Mouse (Mus musculus): ENCODE measurements around the gene Rftn1.

The Rftn1 gene

DNA sequence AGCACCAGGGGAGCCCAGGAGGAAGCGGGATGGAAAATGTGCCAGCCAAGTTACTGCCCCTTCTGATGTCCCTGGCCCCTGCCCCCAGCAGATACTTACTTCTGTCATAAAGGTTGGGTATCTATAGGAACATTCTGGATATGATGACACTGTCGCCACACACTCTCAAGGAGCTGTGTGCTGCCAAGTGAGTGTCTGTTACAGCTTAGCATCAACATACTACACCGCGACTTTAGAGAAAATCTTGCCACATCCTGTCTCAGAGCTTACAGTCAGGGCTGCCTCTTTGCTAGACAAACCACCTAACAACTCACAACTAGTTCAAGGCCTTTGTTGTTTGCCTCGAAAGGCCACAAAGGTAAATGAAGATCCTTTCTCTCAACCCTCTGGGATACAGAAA lies 96.4 kb downstream of the Rftn1 start:
- no peak for DNase-seq (ENCODE audit: low spot score in 2 of 2)

DNA sequence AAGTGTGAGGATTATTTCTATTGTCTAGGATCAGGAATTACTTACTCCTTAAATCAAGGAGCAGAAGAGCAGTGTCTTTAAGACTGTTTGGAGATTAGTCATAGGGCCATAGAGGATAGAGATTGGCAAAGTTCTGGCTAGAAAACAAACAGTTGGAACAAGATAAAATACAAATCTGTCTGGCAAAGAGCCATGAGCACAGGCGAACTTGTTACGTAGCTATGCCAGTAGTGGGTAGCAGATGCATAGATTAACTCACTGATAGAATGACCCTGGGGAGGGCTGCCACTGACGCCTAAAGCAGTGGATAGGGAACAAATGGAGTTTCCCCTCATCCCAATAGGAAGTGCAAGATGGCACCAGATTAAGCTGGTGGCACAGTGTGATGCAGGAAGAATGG lies 97.1 kb downstream of the Rftn1 start:
- no peak for DNase-seq (ENCODE audit: low spot score in 2 of 2)

DNA sequence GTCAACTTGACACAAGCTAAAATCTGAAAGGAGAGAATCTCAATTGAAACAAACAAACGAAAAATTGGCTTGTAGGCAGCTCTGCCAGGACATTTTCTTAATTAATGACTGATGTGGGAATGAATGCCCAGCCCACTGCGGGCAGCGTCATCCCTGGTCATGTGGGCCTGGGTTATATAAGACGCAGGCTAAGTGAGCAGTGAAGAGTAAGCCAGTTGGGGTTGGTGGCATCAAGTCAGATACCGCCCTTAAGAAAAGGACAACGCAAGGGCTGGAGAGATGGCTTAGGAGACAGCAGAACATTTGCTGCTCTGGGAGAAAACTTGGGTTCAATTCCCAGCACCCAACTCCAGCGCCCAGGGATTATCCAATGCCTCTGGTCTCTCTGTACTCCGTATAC lies 97.6 kb downstream of the Rftn1 start:
- no peak for DNase-seq (ENCODE audit: low spot score in 2 of 2)

DNA sequence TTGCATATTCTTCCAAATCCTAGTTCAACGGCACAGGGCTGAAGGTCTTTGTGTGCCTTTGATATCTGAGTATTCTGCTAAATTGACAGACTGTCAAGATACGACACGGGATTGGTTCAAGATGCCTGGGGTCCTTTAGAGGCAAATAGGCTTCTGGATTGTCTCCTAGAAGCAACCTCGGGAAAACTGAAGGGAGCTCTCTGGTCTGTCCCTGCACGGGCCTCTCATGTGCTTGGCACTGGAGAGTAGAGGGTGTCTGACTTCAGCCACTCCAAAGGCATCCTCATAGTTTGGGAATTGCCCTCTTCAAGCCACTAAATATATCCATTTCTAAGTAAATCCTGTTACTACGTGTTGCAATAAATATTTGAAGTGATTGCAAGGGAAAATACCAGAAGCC lies 98.6 kb downstream of the Rftn1 start:
- no peak for DNase-seq (ENCODE audit: low spot score in 2 of 2)

- no peak for DNase-seq (ENCODE audit: low spot score in 2 of 2)
Measured at GRCm38 (mm10) chr17:50089725-50090124, 100.7 kb downstream of the Rftn1 start.

DNA sequence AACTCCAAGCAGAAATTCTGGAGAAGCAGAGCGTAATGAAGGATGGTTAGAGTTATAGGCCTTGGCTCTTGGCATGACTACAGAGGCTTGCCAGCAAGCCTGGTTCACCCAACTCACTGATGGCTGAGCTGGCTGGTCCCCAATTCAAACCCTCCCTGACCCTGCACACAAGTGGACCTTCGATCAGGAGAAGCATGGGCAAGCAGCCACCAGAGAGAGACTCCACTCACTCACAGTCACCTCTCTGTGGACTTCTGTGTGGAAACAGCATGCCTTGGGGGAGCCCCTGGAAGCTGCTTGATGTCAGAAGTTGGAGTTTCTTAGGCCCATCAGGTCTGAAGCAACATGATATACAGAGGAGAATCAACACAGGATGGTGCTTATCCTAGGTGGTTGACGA lies 102.4 kb downstream of the Rftn1 start:
- DNase-seq (ENCODE audit: low spot score in 2 of 2): no peak

DNA sequence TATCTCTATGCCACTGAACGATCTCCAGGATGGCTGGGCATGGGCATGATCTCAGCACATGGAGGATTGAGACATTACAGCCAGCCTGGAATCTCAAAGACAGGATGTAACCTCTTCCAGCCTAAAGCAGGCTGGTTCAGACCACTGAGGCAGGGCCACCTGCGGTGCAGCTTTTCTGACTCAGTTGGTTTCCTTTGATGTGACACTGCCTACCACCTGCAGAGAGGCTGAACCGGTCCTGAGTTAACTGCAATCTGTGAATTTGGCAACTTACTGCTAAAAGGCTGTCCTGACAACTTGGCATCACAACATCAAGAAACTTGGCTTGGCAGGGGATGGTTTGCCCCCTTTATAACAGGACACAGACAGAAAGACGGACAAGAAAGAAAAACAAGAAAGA lies 103.6 kb downstream of the Rftn1 start:
- DNase-seq (ENCODE audit: low spot score in 2 of 2): no peak

DNA sequence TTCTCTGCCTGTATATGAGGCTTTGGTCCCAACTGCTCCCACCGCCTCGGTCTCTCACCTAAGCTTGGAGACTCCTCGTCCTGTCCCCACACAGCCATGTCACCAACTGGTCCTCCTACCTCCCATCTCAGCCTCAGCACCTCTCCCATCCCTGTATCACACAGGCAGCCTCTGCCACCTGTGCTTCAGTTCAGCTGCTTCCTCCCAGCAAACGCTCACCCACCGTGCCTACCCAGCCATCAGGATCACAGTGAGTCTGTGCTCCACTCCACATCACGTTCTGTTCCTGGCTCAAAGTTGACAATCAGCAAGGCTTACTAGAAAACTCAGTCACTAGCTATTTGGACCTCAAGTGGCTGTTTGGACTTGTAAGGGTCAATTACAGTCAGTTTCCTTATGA lies 105.8 kb downstream of the Rftn1 start:
- no peak for DNase-seq (ENCODE audit: low spot score in 2 of 2)

- DNase-seq (ENCODE audit: low spot score in 2 of 2): no peak
Measured at GRCm38 (mm10) chr17:50083937-50084336, 106.5 kb downstream of the Rftn1 start.

DNA sequence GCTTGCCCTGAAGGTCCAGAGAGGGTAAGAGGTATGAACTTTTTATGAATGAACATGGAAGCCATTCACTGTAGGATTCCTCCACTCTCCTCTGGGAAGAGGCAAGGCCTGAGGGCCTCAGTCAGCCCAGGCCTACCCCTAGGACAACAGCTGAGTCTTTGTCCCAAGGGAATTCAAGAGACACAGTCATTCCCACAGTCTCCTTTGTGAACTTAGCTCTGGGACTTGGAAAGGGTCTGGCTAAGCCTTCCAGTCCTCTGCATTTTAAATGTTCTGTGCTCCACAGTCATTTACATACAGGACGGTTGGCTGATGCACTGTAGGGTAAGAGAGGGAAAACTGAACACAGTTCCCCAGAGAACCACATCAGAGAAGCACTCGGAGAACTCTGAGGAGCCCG lies 107.5 kb downstream of the Rftn1 start:
- no peak for DNase-seq (ENCODE audit: low spot score in 2 of 2)

DNA sequence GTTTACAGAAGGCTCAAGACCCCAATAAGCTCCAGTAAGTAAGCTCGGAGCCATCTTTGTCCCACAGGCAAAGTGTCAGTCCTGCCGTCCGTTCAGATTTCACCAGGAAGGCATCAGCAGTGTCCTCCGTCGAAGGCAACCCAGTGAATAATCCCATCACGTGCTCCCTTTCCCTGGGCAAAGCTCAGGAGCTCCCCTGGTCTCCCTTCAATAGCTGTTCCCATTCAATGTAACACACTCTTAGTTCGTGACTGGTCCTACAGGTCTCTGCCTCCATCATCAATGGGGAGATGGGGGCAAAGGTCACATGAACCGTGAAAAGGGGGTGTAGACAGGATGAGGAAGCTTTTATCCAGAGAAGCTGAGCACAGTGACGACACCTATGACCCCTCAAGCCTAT lies 108.8 kb downstream of the Rftn1 start:
- DNase-seq (ENCODE audit: low spot score in 2 of 2): no peak

DNA sequence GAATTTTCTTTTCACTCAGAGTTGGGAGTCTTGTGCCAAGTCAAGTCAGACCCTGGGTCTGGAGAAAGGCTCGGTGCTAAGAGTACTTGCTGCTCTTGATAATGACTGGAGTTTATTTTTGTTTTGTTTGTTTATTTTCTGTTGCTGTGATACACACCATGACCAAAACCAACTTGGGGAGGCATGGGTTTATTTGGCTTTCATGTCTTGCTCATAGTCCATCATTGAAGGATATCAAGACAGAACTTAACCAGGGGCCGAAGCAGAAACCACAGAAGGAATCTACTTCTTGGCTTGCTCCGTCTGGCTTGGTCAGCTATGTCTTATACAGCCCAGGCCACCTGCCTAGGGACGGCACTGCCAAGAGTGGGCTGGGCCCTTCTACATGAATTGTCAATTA lies 109.5 kb downstream of the Rftn1 start:
- DNase-seq (ENCODE audit: low spot score in 2 of 2): no peak

DNA sequence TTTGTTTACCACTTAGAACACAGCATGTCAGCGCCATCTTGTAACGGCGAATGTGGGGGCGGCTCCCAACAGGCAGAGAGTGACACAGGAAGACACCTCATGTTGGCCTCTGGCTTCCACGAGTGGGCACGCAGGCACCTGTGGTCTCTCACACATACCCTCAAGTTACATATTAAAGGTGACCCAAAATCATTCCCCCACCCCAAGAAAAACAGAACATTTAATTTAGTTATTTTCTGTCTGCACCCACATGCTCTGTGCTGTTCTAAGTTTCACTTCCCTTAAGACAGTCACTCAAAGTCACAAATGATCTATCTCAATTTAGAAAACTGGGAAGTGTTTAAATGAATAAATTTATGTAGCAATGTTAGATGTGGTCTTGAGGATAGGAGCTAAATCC lies 111.7 kb downstream of the Rftn1 start:
- DNase-seq (ENCODE audit: low spot score in 2 of 2): no peak

DNA sequence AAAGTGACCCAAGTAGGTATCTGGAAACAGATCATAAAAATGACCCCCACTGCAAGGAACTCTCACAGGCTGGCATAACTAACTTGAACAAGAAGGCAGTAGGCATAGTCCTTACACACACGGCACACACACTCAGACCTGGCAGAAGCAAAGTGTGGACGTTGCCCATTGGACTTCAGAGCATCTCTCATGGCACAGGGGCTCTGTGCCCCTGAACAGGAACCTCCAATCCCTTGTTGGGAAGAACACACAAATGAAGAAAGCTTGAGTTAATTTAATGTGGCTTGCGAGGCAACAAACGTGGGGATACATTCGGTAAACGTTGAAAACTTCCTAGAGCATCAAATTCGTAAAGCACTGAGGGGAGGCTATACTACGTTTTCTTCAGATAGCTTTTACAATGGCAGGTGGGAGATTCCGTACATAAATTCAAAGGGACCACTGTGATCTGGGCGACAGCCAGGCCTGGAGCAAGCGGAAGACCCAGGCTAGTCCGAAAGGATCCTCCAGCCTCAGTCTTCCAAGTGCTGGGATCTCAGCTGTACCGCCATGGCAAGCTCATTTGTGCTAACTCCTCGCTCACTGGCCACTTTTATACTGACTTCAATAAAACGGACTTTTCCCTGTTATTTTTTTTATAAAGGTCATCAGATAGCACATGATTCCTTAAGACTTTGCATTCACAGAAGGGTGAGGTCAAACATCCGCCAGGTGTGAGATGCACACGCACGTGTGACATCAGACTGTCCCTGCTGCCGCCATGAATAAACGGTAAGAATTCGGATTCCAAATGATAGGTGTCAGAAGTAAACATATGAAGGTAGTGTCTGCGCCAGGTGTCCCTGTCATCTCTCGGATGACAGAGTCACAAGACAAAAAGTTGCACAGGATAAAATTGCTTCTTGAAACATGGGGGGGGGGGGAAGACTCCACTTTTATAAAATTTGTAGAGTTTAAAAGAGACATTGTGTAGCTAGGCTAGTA lies 117.2 kb downstream of the Rftn1 start:
- DNase-seq (ENCODE audit: low spot score in 2 of 2): no peak

GRCm38 (mm10) chr17:50071602-50071988 lies 118.9 kb downstream of the Rftn1 start:
- no peak for DNase-seq (ENCODE audit: low spot score in 2 of 2)

DNA sequence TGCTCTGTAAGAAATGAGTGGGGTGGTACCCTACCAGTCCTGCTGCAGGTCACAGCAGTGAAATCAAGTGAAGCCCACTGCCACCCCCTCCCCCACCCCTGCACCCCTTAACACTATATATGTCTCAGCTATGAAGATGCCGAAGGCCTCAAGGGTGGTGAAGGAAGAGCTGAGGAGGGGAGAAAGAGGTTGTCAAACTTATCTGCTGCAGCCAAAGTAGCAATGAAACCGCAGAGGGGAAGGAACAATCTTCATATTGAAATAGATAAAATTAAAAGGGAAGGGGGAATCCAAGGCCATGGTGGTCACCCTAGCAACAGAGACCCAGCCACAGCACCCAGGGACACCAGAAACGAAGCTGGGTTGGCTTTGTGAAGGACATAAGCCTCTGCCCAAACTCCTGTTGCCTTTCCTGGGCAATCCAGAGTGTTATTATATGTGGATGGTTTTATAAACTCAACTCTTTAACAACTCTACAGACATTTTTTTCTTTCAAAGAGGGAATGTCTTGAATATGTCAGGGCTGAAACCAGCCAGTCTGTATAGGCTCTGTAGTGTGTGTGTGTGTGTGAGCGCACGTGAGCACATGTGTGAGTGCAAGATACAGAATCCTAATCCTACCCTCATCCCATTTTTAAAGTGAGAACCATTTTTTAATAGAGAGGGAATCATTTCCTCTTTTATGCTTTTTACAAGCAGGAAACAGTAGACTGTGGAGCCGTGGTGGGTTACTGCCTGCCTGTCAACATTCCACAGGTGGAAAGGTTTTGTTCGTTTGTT lies 119.5 kb downstream of the Rftn1 start:
- DNase-seq (ENCODE audit: low spot score in 2 of 2): no peak

- DNase-seq (ENCODE audit: low spot score in 2 of 2): no peak
Measured at GRCm38 (mm10) chr17:50069897-50070636, 120.4 kb downstream of the Rftn1 start.

GRCm38 (mm10) chr17:50069205-50069604 lies 121.3 kb downstream of the Rftn1 start:
- no peak for DNase-seq (ENCODE audit: low spot score in 2 of 2)

GRCm38 (mm10) chr17:50068681-50069138 lies 121.8 kb downstream of the Rftn1 start:
- no peak for DNase-seq (ENCODE audit: low spot score in 2 of 2)

GRCm38 (mm10) chr17:50067774-50068680 lies 122.4 kb downstream of the Rftn1 start:
- no peak for DNase-seq (ENCODE audit: low spot score in 2 of 2)

Data from spleen, postnatal 14 days (tissue).